Mouse (Mus musculus): ENCODE results near the gene E130116L18Rik. TPM values are rescaled to one million over a fixed set of nuclear protein-coding genes. Genes with fewer than 3 reads are reported as not detected.
"Not testable (repeated sequence)": the region's sequence is repeated elsewhere in the genome, so short reads cannot be mapped to it uniquely, and the experiment has no call there.

Gene E130116L18Rik
- polyA plus RNA-seq, 1 experiment from 2014 or later, result not detected

- H3K4me3 ChIP-seq (replicated peaks), result no peak overlapping the region
- H3K4me1 ChIP-seq (replicated peaks), result no peaks in the 10 kb centered on the region
- no peaks in the 10 kb centered on the region for H3K36me3 ChIP-seq
- ATAC-seq (ENCODE audit: low read depth) (no peak), DNase-seq (no peak)
- no peak overlapping the region for H3K4me2 ChIP-seq
- H3K9me3 ChIP-seq (replicated peaks), result no peaks in the 10 kb centered on the region
- no peak overlapping the region for H3K27ac ChIP-seq
- H3K9ac ChIP-seq, result no peak overlapping the region
- WGBS (ENCODE audit: insufficient replicate concordance), result 64% methylated on average over 10 of the region's 10 CpGs
- no peaks in the 10 kb centered on the region for H3K27me3 ChIP-seq
Observed at GRCm38 (mm10) chr5:25245806-25246472, 23.0 kb upstream of the E130116L18Rik start.

GRCm38 (mm10) chr5:25243101-25243500 is 20.1 kb upstream of the E130116L18Rik start:
- ATAC-seq (ENCODE audit: low read depth) (no peak), DNase-seq (no peak)
- no peak overlapping the region for H3K27ac ChIP-seq
- H3K27me3 ChIP-seq, result no peaks in the 10 kb centered on the region
- no peaks in the 10 kb centered on the region for H3K36me3 ChIP-seq
- WGBS (ENCODE audit: insufficient replicate concordance), result 55% methylated on average over 6 of the region's 6 CpGs
- no peak overlapping the region for H3K4me3 ChIP-seq (replicated peaks)
- no peak overlapping the region for H3K9ac ChIP-seq
- H3K9me3 ChIP-seq (replicated peaks), result no peaks in the 10 kb centered on the region
- no peaks in the 10 kb centered on the region for H3K4me1 ChIP-seq (replicated peaks)
- H3K4me2 ChIP-seq, result no peak overlapping the region

DNA sequence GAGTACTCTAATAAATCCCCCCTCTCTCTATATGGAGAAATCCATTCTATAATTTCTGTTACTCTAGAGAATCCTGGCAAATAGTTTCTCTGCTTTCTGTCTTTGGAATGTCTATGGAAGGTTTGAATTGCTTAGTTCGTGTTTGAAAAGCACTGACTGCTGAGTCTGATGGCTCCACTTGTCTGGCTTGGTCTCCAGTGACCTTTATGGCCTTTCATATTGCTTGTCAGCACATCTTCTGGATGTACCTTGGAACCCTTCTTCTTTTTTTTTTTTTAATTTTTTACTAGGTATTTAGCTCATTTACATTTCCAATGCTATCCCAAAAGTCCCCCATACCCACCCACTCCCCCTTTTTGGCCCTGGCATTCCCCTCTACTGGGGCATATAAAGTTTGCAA is 1.4 kb upstream of the E130116L18Rik start:
- not testable (repeated sequence) for H3K4me2 ChIP-seq; ATAC-seq (ENCODE audit: low read depth); H3K9me3 ChIP-seq (replicated peaks); DNase-seq; H3K9ac ChIP-seq; H3K27ac ChIP-seq; H3K4me3 ChIP-seq (replicated peaks); H3K4me1 ChIP-seq (replicated peaks); H3K36me3 ChIP-seq
- 69% methylated on average over 1 of the region's 1 CpGs for WGBS (ENCODE audit: insufficient replicate concordance)
- H3K27me3 ChIP-seq, result peaks cover 21% of the 10 kb centered on the region

GRCm38 (mm10) chr5:25221604-25222003 is 1.3 kb downstream of the E130116L18Rik start, which contains the start of gene Galnt11:
TSS of gene Galnt11 (plus strand) at chr5:25221904.
- no peak for DNase-seq
- 61% methylated on average over 3 of the region's 3 CpGs for WGBS (ENCODE audit: insufficient replicate concordance)
- H3K4me1 ChIP-seq (replicated peaks), result no peaks in the 10 kb centered on the region
- peak within 1 kb of the TSS; percentile 70 for H3K4me2 ChIP-seq
- H3K36me3 ChIP-seq, result no peaks in the 10 kb centered on the region
- peaks cover 21% of the 10 kb centered on the region for H3K27me3 ChIP-seq
- H3K27ac ChIP-seq, result no peak within 1 kb of the TSS
- H3K9ac ChIP-seq, result peak within 1 kb of the TSS; percentile 61
- no peak for ATAC-seq (ENCODE audit: low read depth)
- peak within 1 kb of the TSS; percentile 62 for H3K4me3 ChIP-seq (replicated peaks)
- H3K9me3 ChIP-seq (replicated peaks), result no peaks in the 10 kb centered on the region

- H3K9me3 ChIP-seq (replicated peaks), result no peaks in the 10 kb centered on the region
- ATAC-seq (ENCODE audit: low read depth) (no peak), DNase-seq (no peak)
- no peaks in the 10 kb centered on the region for H3K4me1 ChIP-seq (replicated peaks)
- no peaks in the 10 kb centered on the region for H3K36me3 ChIP-seq
- WGBS (ENCODE audit: insufficient replicate concordance), result 69% methylated on average over 6 of the region's 6 CpGs
- no peak overlapping the region for H3K4me3 ChIP-seq (replicated peaks)
- H3K9ac ChIP-seq, result no peak overlapping the region
- H3K27me3 ChIP-seq, result no peaks in the 10 kb centered on the region
- H3K4me2 ChIP-seq, result no peak overlapping the region
- H3K27ac ChIP-seq, result no peak overlapping the region
Observed at GRCm38 (mm10) chr5:25215006-25215405, 7.9 kb downstream of the E130116L18Rik start.

- H3K9me3 ChIP-seq (replicated peaks); H3K4me1 ChIP-seq (replicated peaks); H3K27ac ChIP-seq; H3K27me3 ChIP-seq; ATAC-seq (ENCODE audit: low read depth); H3K36me3 ChIP-seq; H3K4me3 ChIP-seq (replicated peaks); H3K9ac ChIP-seq; DNase-seq; H3K4me2 ChIP-seq: not testable (repeated sequence)
Observed at GRCm38 (mm10) chr5:25213216-25213615, 9.7 kb downstream of the E130116L18Rik start.

DNA sequence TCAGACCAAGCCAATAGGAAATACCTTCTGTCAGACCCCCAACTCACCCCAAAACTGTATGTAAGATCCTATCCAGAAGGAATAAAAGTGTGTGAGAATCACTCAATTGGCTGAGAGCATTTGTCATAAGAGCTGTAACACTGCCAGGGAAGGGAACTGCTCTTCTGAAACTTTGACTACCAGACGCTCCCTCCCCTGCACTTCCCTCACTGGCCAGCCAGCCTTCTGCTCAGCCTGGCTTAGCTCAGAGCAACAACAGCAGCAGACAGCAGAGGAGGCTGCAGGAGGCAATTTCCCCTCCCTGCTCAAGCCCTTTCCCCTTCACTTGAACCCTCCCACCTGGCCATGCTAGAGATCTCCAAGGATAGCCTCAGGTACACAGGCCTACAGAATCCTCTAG is 11.1 kb downstream of the E130116L18Rik start:
- ATAC-seq (ENCODE audit: low read depth), result no peak
- Histone ChIP-seq H3K9me3 (replicated peaks) (no peaks in the 10 kb centered on the region), H3K27me3 (no peaks in the 10 kb centered on the region), H3K9ac (no peak overlapping the region), H3K4me3 (replicated peaks) (no peak overlapping the region), H3K27ac (no peak overlapping the region), H3K4me2 (no peak overlapping the region), H3K4me1 (replicated peaks) (no peaks in the 10 kb centered on the region), H3K36me3 (no peaks in the 10 kb centered on the region)
- no peak for DNase-seq
- WGBS (ENCODE audit: insufficient replicate concordance), result 52% methylated on average over 1 of the region's 1 CpGs

DNA sequence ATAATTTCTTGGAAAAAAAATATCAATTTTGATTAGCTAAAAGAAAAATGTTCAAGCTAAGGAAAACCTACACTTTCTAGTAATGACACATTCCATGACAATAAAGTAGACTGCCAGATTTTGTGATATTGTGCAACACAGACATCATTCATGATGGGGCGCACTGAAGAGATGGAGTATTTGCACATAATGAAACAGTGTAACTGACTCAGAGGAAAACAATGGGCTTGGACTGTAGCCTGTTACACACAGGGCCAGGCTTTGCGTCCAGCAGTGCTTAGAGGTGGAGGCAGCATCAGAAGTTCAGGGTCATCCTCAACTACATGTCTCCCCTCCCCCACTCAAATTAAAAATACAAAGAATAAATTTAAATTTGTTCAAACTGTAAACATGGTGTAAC is 32.4 kb downstream of the E130116L18Rik start:
- Histone ChIP-seq H3K4me1 (replicated peaks) (no peaks in the 10 kb centered on the region), H3K4me2 (no peak overlapping the region), H3K27ac (no peak overlapping the region), H3K4me3 (replicated peaks) (no peak overlapping the region), H3K9ac (no peak overlapping the region), H3K9me3 (replicated peaks) (no peaks in the 10 kb centered on the region), H3K36me3 (no peaks in the 10 kb centered on the region), H3K27me3 (no peaks in the 10 kb centered on the region)
- no peak for ATAC-seq (ENCODE audit: low read depth)
- 62% methylated on average over 2 of the region's 2 CpGs for WGBS (ENCODE audit: insufficient replicate concordance)
- no peak for DNase-seq

DNA sequence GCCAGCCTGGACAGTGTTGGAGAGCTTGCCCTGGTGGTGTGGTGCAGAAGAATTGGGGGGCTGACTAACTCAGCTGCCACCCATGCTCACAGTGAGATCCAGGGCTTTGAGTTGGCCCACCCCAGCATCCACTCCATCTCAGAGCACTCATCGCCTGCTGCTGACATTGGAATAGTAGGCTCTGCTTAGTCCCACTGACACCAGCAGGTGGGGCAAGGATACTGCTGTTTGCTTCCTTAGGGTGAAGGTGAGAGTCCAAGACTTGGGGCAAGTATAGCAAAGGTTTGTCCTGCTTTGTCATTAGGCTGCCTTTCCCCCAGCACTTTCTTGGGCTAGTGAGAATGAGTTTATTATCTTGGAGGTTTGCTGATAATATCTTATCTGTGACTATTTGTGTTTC is 34.2 kb downstream of the E130116L18Rik start:
- no peak overlapping the region for H3K9ac ChIP-seq
- H3K4me2 ChIP-seq, result no peak overlapping the region
- H3K4me3 ChIP-seq (replicated peaks), result no peak overlapping the region
- 30% methylated on average over 1 of the region's 1 CpGs for WGBS (ENCODE audit: insufficient replicate concordance)
- H3K9me3 ChIP-seq (replicated peaks), result no peaks in the 10 kb centered on the region
- no peaks in the 10 kb centered on the region for H3K27me3 ChIP-seq
- H3K27ac ChIP-seq, result no peak overlapping the region
- H3K4me1 ChIP-seq (replicated peaks), result no peaks in the 10 kb centered on the region
- no peak for ATAC-seq (ENCODE audit: low read depth)
- DNase-seq, result no peak
- H3K36me3 ChIP-seq, result no peaks in the 10 kb centered on the region

DNA sequence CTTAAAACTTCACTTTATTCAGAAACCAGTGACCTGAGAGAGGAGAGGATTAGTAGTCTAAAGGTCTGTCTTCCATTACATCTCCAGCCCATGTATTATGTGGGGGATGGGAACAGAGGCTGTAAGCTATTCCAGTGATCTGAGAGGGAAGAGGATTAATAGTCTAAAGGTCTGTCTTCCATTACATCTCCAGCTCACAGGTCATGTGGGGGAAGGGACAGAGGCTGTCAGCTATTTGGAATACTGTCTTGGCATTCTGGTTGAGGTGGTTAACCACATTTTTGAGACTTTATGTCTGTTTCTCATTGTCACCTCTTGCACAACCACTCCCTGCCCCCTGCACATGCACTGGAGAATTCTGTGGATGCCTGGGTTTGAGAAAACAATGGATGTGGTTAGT is 35.2 kb downstream of the E130116L18Rik start:
- Histone ChIP-seq H3K4me1 (replicated peaks) (no peaks in the 10 kb centered on the region), H3K27me3 (no peaks in the 10 kb centered on the region), H3K36me3 (no peaks in the 10 kb centered on the region), H3K4me3 (replicated peaks) (no peak overlapping the region), H3K9me3 (replicated peaks) (no peaks in the 10 kb centered on the region), H3K9ac (no peak overlapping the region), H3K4me2 (no peak overlapping the region), H3K27ac (no peak overlapping the region)
- DNase-seq, result no peak
- ATAC-seq (ENCODE audit: low read depth), result no peak

DNA sequence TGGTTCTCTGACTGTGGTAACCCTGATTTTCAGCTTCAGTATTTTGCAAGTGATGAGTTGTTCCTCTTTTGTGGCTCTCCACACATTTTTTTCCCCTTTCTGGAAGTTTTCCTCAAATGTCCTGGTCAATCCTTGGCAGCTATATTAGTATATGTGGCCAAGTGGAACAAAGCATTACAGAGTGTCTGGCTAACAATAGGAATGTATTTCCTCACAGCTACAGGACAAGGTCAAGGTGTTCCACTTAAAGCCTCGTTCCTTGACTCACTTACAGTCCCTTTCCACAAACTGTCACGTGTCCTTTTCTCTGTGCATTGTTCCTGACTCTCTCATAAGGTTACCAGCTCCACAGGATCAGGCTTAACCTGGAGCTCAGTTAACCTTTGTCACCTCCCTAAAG is 38.4 kb downstream of the E130116L18Rik start:
- no peak overlapping the region for H3K27ac ChIP-seq
- H3K9me3 ChIP-seq (replicated peaks), result no peaks in the 10 kb centered on the region
- no peak overlapping the region for H3K9ac ChIP-seq
- DNase-seq (no peak), ATAC-seq (ENCODE audit: low read depth) (no peak)
- no peak overlapping the region for H3K4me2 ChIP-seq
- no peaks in the 10 kb centered on the region for H3K36me3 ChIP-seq
- H3K4me1 ChIP-seq (replicated peaks), result no peaks in the 10 kb centered on the region
- no peaks in the 10 kb centered on the region for H3K27me3 ChIP-seq
- no peak overlapping the region for H3K4me3 ChIP-seq (replicated peaks)
- 42% methylated on average over 2 of the region's 2 CpGs for WGBS (ENCODE audit: insufficient replicate concordance)

DNA sequence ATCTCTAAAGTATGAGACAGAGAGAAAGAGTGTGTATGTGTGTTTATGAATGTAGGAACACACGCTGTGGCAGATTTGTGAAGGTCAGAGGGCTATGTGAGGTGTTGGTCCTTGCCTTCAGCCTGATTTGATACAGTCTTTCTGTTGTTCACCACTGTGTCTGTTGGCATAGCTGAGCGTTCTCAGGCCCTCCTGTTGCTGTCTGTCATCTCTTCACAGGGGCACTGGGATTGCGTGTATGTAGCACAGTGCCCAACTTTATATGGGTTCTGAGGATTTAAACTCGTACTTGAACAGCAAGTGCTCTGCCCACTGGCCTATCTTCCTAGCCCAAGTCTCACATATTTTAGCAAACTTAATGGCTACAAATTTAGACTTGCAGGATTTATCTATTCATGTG is 39.4 kb downstream of the E130116L18Rik start:
- WGBS (ENCODE audit: insufficient replicate concordance), result 65% methylated on average over 4 of the region's 4 CpGs
- Histone ChIP-seq H3K4me2 (no peak overlapping the region), H3K4me3 (replicated peaks) (no peak overlapping the region), H3K36me3 (no peaks in the 10 kb centered on the region), H3K27ac (no peak overlapping the region), H3K9me3 (replicated peaks) (no peaks in the 10 kb centered on the region), H3K27me3 (no peaks in the 10 kb centered on the region), H3K9ac (no peak overlapping the region), H3K4me1 (replicated peaks) (no peaks in the 10 kb centered on the region)
- DNase-seq, result no peak
- no peak for ATAC-seq (ENCODE audit: low read depth)
